Mouse (Mus musculus): ENCODE measurements around the gene Ifitm10. TPM values are rescaled to one million over a fixed set of nuclear protein-coding genes. Genes with fewer than 3 reads are reported as not detected.
A peak's percentile ranks its signal among the peaks of the same experiment; 100 is the strongest.

The Ifitm10 gene
- polyA plus RNA-seq, 1 experiment from 2014 or later, result 14.1 TPM

DNA sequence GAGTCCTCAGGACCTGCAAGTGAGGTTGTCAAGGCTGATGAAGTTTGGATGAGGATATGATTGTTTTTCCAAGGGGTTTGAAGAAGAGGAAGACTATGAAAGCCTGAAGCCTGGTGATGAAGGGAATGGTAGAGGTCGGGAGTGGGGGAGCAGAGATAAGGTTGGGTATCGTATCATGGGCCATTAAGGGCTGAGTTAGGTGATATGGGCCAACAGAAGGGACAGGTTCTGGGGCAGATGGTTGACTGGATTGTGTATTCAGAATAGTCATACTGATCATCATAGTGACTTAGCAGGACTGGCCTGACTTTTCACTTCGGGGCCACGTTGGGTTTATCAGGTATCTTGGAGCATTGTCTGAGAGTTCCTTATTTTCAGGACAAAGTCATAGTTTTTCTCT lies 21.9 kb upstream of the Ifitm10 start:
- H3K4me2 ChIP-seq (ENCODE audit: low read length), result no peak overlapping the region
- no peaks in the 10 kb centered on the region for H3K9me3 ChIP-seq (replicated peaks; ENCODE audit: control insufficient read depth, low read length, poor library complexity, severe bottlenecking)
- H3K27me3 ChIP-seq (ENCODE audit: control insufficient read depth, insufficient read depth, low read depth, low read length), result no peaks in the 10 kb centered on the region
- H3K36me3 ChIP-seq (ENCODE audit: control insufficient read depth, insufficient read depth, low read length), result no peaks in the 10 kb centered on the region
- no peaks in the 10 kb centered on the region for H3K4me1 ChIP-seq (ENCODE audit: control insufficient read depth, insufficient read depth, low read length)
- no peak overlapping the region for H3K27ac ChIP-seq (ENCODE audit: low read length)
- no peak overlapping the region for H3K4me3 ChIP-seq (ENCODE audit: low read depth, low read length)
- ATAC-seq, result no peak
- 83% methylated on average over 4 of the region's 4 CpGs for WGBS
- H3K9ac ChIP-seq (ENCODE audit: low read depth, low read length), result no peak overlapping the region

GRCm38 (mm10) chr7:142394261-142395190 lies 21.0 kb upstream of the Ifitm10 start:
- no peak overlapping the region for H3K4me3 ChIP-seq (ENCODE audit: low read depth, low read length)
- no peak overlapping the region for H3K4me2 ChIP-seq (ENCODE audit: low read length)
- no peaks in the 10 kb centered on the region for H3K27me3 ChIP-seq (ENCODE audit: control insufficient read depth, insufficient read depth, low read depth, low read length)
- no peaks in the 10 kb centered on the region for H3K9me3 ChIP-seq (replicated peaks; ENCODE audit: control insufficient read depth, low read length, poor library complexity, severe bottlenecking)
- H3K27ac ChIP-seq (ENCODE audit: low read length), result no peak overlapping the region
- H3K36me3 ChIP-seq (ENCODE audit: control insufficient read depth, insufficient read depth, low read length), result no peaks in the 10 kb centered on the region
- no peak for ATAC-seq
- no peaks in the 10 kb centered on the region for H3K4me1 ChIP-seq (ENCODE audit: control insufficient read depth, insufficient read depth, low read length)
- no peak overlapping the region for H3K9ac ChIP-seq (ENCODE audit: low read depth, low read length)
- WGBS, result 70% methylated on average over 6 of the region's 6 CpGs

DNA sequence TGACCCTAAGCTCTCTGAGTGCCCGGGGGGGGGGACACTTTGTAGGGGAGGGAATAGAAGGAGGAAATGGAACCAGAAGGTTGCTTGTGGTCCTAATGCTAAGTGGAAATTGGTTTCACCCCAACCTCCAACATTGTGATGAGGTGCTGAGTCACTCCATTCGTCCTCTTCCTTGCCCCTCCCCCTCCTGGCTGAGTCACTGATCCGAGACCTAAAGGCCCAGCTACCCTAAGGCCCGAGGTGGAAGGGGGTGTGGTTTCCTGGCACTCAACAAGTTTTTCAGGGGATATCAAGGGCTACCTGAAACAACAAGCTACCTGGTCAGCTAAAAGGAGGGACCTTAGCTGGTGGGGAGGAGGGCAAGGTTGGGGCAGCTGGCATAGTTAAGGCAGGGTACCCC lies 19.6 kb upstream of the Ifitm10 start:
- H3K27ac ChIP-seq (ENCODE audit: low read length), result no peak overlapping the region
- no peak overlapping the region for H3K4me2 ChIP-seq (ENCODE audit: low read length)
- ATAC-seq, result no peak
- no peaks in the 10 kb centered on the region for H3K27me3 ChIP-seq (ENCODE audit: control insufficient read depth, insufficient read depth, low read depth, low read length)
- no peaks in the 10 kb centered on the region for H3K4me1 ChIP-seq (ENCODE audit: control insufficient read depth, insufficient read depth, low read length)
- H3K9me3 ChIP-seq (replicated peaks; ENCODE audit: control insufficient read depth, low read length, poor library complexity, severe bottlenecking), result no peaks in the 10 kb centered on the region
- no peaks in the 10 kb centered on the region for H3K36me3 ChIP-seq (ENCODE audit: control insufficient read depth, insufficient read depth, low read length)
- WGBS, result 18% methylated on average over 4 of the region's 4 CpGs
- no peak overlapping the region for H3K9ac ChIP-seq (ENCODE audit: low read depth, low read length)
- no peak overlapping the region for H3K4me3 ChIP-seq (ENCODE audit: low read depth, low read length)

DNA sequence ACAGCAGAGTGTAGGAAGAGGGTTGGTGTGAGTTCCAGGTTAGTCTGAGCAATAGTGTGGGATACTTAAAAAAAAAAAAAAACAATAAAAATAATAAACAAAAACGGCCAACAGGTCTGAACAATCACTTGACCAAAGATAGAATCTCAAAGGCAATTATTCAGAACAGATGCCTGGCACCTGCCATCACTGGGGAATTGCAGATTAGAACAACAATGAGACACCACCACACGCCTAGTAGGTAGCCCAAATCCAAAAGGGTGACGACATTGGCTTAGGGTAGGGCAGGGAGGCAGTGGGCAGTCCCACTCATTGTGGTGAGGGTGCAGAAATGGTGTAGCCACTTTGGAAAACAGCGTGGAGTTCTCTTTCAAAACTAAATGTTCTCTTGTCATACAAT lies 18.1 kb upstream of the Ifitm10 start:
- WGBS, result 65% methylated on average over 4 of the region's 4 CpGs

DNA sequence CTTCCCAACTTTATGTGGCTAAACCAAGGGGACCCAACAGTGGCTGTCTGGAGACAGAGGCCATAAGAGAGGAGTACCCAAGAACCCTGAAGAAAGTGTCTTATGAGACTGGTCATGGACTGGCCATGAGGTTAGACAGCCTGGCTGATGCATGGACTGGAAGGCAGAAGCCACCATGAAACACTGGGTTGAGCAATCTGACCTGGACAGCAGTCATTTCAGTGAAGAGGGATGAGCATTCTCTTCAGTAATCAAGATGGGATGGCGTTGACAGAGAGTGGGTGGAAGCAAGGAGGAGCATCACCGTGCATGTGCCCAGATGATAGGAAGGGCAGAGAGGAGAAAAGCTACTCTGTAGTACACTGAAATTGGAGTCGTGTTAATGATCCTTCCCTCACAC lies 17.6 kb upstream of the Ifitm10 start:
- Histone ChIP-seq H3K36me3 (ENCODE audit: control insufficient read depth, insufficient read depth, low read length) (no peaks in the 10 kb centered on the region), H3K9ac (ENCODE audit: low read depth, low read length) (no peak overlapping the region), H3K27me3 (ENCODE audit: control insufficient read depth, insufficient read depth, low read depth, low read length) (no peaks in the 10 kb centered on the region), H3K4me3 (ENCODE audit: low read depth, low read length) (no peak overlapping the region), H3K9me3 (replicated peaks; ENCODE audit: control insufficient read depth, low read length, poor library complexity, severe bottlenecking) (no peaks in the 10 kb centered on the region), H3K4me2 (ENCODE audit: low read length) (no peak overlapping the region), H3K27ac (ENCODE audit: low read length) (no peak overlapping the region), H3K4me1 (ENCODE audit: control insufficient read depth, insufficient read depth, low read length) (peaks cover 11% of the 10 kb centered on the region)
- WGBS, result 79% methylated on average over 3 of the region's 3 CpGs
- ATAC-seq, result no peak

More for the DNA sequence above, 18.1 kb upstream of the Ifitm10 start:
- H3K36me3 ChIP-seq (ENCODE audit: control insufficient read depth, insufficient read depth, low read length), result no peaks in the 10 kb centered on the region
- no peaks in the 10 kb centered on the region for H3K27me3 ChIP-seq (ENCODE audit: control insufficient read depth, insufficient read depth, low read depth, low read length)
- H3K9ac ChIP-seq (ENCODE audit: low read depth, low read length), result no peak overlapping the region
- no peak overlapping the region for H3K4me3 ChIP-seq (ENCODE audit: low read depth, low read length)
- no peak overlapping the region for H3K4me2 ChIP-seq (ENCODE audit: low read length)
- H3K9me3 ChIP-seq (replicated peaks; ENCODE audit: control insufficient read depth, low read length, poor library complexity, severe bottlenecking), result no peaks in the 10 kb centered on the region
- H3K4me1 ChIP-seq (ENCODE audit: control insufficient read depth, insufficient read depth, low read length), result peaks cover 6% of the 10 kb centered on the region
- no peak overlapping the region for H3K27ac ChIP-seq (ENCODE audit: low read length)
- no peak for ATAC-seq

DNA sequence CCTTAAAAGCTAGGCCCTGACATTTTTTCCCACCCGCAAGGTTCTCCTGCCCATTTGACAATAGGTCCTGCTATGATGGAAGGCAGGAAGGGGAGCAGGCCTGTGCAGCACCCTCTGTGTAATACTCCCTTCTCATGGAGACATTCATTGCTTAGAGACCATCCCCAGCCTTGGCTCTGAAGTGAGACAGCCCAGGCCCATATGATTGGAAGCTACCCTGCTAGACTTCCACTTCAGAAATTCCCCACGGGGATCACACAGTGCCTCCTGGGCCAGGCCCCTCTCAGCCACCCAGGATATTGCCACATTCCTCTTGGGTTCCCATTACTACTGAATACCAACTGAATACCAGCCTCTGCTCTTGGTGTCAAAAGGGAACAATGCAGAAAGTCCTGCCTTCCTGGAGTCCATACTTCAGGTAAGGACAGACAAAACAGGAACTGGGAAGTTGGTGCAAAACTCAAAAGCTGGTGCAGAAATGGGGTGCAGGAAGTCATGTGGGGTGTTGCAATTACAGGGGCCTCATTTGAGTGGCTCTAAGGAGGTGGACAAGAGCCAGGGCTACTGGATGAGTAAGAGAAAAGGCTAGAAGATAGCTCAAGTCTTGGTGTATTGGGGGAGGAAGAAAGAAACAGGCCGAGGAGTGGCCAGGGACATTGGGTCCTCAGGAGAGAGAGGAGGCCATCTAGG lies 16.6 kb upstream of the Ifitm10 start:
- no peak overlapping the region for H3K9ac ChIP-seq (ENCODE audit: low read depth, low read length)
- no peak for ATAC-seq
- no peaks in the 10 kb centered on the region for H3K9me3 ChIP-seq (replicated peaks; ENCODE audit: control insufficient read depth, low read length, poor library complexity, severe bottlenecking)
- no peak overlapping the region for H3K27ac ChIP-seq (ENCODE audit: low read length)
- no peaks in the 10 kb centered on the region for H3K36me3 ChIP-seq (ENCODE audit: control insufficient read depth, insufficient read depth, low read length)
- H3K4me3 ChIP-seq (ENCODE audit: low read depth, low read length), result no peak overlapping the region
- no peak overlapping the region for H3K4me2 ChIP-seq (ENCODE audit: low read length)
- no peaks in the 10 kb centered on the region for H3K27me3 ChIP-seq (ENCODE audit: control insufficient read depth, insufficient read depth, low read depth, low read length)
- WGBS, result 84% methylated on average over 3 of the region's 3 CpGs
- peaks cover 18% of the 10 kb centered on the region for H3K4me1 ChIP-seq (ENCODE audit: control insufficient read depth, insufficient read depth, low read length)

GRCm38 (mm10) chr7:142388740-142389139 lies 15.2 kb upstream of the Ifitm10 start:
- Histone ChIP-seq H3K27ac (ENCODE audit: low read length) (no peak overlapping the region), H3K36me3 (ENCODE audit: control insufficient read depth, insufficient read depth, low read length) (peaks cover 7% of the 10 kb centered on the region; the same call in 1 of the 2 replicates), H3K4me1 (ENCODE audit: control insufficient read depth, insufficient read depth, low read length) (peaks cover 18% of the 10 kb centered on the region), H3K4me3 (ENCODE audit: low read depth, low read length) (no peak overlapping the region), H3K9ac (ENCODE audit: low read depth, low read length) (no peak overlapping the region), H3K4me2 (ENCODE audit: low read length) (no peak overlapping the region), H3K9me3 (replicated peaks; ENCODE audit: control insufficient read depth, low read length, poor library complexity, severe bottlenecking) (no peaks in the 10 kb centered on the region), H3K27me3 (ENCODE audit: control insufficient read depth, insufficient read depth, low read depth, low read length) (no peaks in the 10 kb centered on the region)
- ATAC-seq, result no peak
- 100% methylated on average over 2 of the region's 2 CpGs for WGBS

- peak overlapping the region; percentile 90 for H3K4me2 ChIP-seq (ENCODE audit: low read length)
- peak overlapping the region; percentile 39 for H3K27ac ChIP-seq (ENCODE audit: low read length)
- 96% methylated on average over 1 of the region's 1 CpGs for WGBS
- H3K4me1 ChIP-seq (ENCODE audit: control insufficient read depth, insufficient read depth, low read length), result peaks cover 18% of the 10 kb centered on the region
- H3K4me3 ChIP-seq (ENCODE audit: low read depth, low read length), result peak overlapping the region; percentile 65
- peak; percentile 41 for ATAC-seq
- H3K9ac ChIP-seq (ENCODE audit: low read depth, low read length), result peak overlapping the region; percentile 80; the same call in 1 of the 2 replicates
- no peaks in the 10 kb centered on the region for H3K27me3 ChIP-seq (ENCODE audit: control insufficient read depth, insufficient read depth, low read depth, low read length)
- no peaks in the 10 kb centered on the region for H3K9me3 ChIP-seq (replicated peaks; ENCODE audit: control insufficient read depth, low read length, poor library complexity, severe bottlenecking)
- H3K36me3 ChIP-seq (ENCODE audit: control insufficient read depth, insufficient read depth, low read length), result peaks cover 7% of the 10 kb centered on the region; the same call in 1 of the 2 replicates
Observed at GRCm38 (mm10) chr7:142388198-142388597, 14.6 kb upstream of the Ifitm10 start.

Measured in midbrain, embryonic 16.5 days (tissue).